Mouse (Mus musculus) stomach, postnatal 0 days (tissue): ENCODE results near the gene Kcnk5.

Experiments
- CTCF ChIP-seq: IDR thresholded peaks from 2 replicates; pipeline ENCODE4 v1.5.1; 2016; ENCODE audit warnings: antibody characterized with exemption, low read depth, mild to moderate bottlenecking, moderate library complexity
- EP300 ChIP-seq: optimal IDR thresholded peaks from 2 replicates; pipeline ENCODE3; 2016; ENCODE audit warnings: antibody characterized with exemption

DNA sequence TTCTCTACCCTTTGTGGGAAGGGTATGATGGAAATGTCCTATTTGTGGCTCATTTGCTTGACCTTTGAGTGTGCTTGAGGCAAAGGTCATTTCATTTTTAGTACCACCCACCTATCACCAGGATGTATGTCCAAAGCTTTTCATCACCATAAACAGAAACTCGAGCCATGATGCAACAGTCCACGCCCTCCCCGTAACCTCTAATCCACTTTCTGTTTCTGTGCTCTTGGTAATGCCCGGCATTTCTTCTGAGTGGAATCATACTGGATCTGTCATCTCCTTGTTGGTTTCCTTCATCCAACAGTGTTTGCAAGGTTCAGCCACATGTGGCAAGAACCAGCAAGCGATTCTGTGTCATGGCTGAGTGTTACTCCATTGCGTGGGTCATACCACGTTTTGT lies 32.5 kb upstream of the Kcnk5 start:
- TF ChIP-seq CTCF (no peak), EP300 (no peak)
